Mouse (Mus musculus) cerebellum, adult 11-12 months (tissue): ENCODE measurements around the gene Sel1l.

Experiments
- DNase-seq: peaks from one replicate; pipeline ENCODE4 v3.0.0; 2022

Sel1l gene

DNA sequence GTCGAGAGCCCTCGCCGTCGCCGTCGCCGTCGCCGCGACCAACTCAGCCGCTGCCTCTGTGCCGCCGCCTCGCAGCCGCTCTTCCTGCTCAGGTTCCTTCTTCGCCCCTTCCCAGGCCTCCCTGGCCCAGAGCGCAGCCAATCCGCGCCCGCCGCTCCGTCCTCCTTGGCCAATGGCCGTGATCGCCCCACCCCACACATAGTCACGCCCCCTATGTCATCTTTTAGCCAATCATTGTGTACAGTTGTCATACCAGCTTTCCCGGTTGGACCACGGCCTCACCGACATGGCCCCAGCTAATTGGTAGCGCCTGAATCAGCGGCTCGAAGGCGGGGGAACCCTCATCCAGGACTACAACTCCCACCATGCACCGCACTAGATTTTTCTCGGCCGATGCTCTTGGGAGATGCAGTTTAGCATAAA is at the start of gene Sel1l:
Gene Sel1l, minus strand, starts transcription at position 113 of the 423 bp plus-strand sequence.
- DNase-seq = peak; percentile 99

DNA sequence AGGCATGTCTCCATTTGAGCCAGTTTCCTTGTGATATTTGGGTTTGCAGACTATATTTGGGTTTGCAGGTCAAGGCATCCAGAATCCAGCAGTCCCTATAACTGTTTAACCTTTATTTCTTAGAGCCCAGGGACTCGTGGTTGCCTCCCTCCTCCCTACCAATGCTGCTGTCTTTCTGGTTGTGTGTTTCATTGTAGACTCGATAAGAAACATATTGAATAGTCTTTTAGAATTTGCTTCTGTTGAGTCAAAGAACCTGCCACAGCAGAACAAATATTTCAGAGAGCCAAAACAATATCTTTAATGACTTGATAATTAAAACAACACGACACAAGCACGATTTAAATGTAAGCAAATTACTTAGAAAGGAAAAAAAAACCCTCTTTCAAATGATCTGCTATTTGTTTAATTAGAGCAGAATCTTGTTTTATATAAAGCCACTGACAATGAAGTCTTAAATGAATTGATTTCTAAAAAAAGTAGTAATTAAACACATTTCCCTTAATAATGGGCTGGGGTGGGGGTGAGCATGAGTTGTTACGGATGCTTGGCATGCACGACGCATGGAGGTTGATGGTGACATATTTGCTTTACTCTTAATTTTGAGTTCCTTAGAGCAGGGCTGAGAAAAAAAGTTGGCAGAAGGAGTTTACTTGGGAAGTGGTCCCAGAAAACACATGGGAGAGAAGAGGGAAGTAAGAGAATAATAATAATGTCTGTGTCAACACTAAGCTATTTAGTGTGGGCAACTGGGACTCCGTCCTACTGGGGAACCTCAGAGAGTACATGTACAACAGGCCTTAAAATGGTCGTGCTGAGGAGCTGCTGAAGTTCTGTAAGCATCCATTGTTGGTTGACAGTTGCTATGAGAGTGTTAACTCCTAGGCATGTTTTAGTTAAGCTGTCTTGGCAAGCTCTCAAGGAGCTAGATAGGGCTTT is 43.9 kb upstream of the Sel1l start:
- no peak for DNase-seq

DNA sequence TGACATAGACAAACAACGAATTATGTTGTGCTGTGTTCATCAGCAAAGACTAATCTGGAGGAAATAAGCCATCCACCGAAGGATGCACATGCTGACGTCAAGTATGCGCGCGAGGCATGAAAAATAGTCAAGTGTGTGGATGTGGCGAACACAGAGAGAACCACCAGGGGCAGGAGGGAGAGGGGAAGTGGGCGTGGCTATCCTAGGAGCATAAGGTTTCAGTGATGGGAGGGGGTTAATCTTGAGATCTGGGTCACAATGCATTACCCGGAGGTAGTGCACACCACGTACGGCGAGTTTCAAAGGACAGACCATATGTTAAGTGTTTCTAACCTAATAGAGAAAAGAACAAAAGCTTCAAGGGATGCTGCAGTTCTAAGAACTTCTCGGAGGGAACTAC is 31.5 kb upstream of the Sel1l start:
- no peak for DNase-seq

DNA sequence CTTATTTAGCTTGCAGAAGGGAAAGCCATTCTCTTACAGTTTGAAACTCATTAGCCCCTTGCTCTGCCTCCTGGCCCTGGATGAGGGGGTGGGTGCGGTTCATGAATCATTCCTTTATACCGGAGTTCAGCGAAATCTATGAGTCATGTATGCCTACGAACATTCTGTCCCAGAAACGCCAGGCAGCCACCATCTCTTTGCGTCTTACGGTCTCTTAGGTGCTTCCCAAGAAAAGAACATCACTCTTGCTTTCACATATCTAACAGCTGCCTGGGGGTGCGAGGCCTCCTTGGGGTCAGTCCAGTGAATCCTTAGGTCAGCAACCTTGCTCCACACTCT is 29.9 kb upstream of the Sel1l start:
- DNase-seq = no peak

DNA sequence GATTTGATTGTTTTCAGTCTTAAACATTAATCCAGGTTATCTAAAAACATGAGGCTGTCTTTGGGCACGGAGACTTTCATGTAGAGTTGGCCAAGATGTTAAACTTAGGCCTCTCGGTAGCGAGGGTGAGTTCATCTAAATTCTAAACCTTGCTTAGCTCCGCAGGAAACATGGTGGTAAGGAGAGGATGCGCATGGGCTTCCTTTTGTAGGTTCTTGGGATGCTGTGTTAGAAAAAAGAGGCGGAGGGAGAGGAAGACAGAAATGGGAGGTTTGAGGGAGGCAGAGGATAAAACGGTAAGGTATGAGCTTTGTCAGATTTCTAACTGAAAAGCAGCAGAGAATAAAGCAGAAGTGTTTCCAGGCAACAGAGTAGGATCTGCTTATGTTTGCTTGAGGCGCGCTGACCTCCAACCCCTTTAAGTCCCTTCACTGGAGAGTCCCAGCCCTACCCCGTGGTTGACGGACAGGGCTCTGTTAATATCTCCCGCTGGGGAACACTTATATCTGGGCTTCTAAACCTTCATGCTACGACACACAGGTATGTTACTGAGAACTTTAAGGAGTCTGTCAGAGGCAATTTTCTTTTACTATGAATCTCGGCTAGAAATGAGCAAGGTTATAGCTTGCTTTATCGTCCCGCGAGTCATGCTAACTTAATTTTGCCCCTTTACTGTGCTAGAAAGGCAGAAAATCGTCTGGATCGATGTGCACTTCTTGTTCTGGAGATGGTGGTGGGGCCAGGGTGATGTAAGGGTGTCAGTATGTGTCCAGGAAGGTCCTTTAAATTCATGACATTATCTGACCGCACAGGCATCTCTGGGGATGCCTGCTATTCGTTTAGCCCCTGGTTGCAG is 29.3 kb upstream of the Sel1l start:
- DNase-seq = no peak

DNA sequence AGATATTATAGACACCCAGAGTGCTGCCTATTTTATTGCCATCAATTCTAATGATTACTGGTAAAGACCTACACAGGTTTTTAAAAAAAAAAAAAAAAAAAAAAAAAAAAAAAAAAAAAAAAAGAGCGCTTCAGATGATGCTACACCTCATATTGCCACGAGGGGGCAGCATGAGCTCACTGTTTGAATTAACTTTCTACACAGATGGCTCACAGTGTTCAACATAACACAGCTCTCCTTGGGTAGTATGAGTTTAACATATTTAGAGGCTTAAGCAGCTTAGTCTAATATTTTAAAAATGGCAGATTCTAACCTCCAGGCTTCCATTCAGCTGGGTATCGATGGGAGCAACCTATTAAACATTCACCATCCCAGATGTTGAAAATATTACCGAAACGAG is 28.7 kb upstream of the Sel1l start:
- DNase-seq = no peak

DNA sequence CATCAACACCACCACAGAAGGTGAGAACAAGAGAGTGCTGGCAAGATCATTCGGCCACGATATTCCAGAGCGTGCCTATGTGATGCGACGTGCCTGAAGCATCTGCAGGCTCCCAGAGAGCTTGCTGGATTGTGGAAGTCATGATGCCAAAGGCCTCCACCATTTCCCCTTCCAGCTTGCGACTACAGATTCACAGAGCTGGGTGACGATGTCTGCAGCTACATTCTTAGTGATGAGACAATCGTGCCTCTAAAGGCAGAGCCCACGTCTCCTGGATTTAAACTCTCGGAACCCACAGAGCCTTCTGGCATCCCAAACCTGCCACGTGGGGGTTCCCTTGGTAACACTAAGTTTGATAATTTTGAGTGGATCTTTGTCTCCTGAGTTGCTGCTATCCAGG is 21.7 kb upstream of the Sel1l start:
- no peak for DNase-seq

DNA sequence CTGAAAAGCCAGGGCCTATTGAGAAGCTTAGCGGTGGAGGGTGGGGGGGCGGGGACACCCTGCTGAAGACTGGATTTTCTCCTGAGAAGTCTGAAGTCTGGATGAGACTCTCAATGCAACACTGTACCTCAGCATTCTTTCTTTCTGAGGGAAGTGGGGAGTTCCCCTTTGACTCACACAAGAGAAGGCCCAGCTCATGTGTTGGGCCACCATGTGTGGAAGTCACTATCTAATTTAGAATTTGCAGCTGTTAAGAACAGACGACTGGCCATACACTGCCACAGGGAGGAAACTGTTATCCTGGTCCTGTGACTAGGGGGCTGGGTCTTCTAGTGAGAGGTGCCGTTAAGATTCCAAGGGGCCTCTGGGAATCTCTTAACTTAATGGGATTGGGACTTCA is 20.4 kb upstream of the Sel1l start:
- no peak for DNase-seq

DNA sequence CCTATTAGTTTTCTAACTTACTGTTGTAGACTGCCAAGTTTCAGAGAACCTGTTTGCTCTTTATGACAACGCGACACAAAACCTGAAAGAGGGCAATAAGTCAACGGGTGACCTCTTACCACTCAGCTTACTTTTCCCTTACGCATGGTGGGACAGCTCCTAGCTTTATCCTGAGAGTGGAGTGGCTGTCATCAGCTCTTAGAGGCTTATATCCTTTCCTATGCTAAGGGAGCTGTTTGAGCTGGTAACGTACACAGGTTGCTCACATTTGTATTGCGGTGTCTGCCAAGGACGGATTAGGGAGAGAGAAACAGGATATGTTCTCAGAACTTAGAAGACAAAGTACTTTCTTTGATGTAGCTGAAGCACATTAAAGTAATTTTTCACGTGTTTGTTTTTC is 5.4 kb upstream of the Sel1l start:
- DNase-seq = no peak

DNA sequence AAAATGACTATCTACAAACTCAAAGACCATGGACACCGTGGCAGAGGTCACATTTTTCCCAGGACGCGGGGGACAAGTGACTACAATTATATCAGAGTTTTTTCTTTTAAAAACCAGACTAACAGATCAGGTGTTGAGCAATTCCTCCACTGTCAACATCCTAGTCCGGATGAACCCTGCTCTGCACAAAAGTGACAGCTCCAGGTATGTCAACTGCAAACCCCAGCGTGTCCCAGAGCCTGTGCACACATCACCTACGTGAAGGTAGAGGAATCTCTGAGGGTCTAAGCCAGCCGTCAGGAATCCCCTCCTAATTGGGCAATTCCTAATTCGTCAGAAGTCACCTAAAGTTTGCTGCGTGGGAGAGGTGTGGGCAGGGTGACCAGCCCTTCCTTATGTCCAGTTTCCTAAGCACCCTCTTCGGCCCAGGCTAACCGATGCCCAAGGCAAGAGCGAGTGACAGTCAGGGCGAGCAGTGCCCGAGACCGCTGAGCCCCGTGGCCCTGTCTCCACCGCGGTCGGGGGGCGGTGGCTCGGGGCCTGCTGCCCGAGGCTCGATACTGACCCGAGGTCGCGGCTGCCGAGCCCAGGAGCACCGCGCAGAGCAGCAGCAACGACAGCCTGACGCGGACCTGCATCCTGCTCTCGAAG is 438 bp downstream of the Sel1l start:
- no peak for DNase-seq

DNA sequence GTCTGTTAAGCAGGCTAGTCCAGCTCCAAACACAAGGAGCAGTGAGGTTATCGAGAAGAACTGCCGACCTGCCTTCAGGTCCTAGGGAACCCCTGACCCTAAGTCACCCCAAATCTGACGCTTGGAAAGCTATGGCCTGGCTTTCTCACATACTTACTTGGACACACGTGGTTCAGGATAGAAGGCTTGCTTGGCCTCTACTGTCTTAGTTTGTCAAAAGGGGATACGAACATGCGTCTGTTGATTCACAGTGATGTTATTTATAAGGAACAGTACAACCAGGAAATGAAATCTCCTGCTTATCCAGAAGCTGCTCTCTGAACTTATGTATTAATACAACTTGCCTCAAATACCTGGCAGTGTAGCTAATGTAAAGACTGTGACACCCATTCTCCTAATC is 2.9 kb downstream of the Sel1l start:
- no peak for DNase-seq

DNA sequence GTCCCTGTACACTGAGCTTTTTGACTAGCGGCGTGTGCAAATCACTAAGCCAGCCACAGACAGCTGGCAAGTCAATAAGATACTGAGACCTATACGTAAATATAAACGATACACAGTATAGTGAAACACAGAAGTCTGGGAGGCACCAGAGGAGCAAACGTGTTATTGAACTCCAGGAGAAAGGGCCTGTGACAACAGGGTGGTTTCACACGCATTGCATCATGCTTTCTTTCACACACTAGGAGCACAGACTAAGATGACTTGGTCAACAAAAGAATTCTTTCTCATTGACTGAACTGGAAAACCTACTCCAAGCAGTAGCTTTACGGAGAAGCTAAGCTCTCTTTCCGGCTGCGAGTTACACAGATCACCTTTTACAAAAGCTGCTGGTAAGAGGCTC is 3.6 kb downstream of the Sel1l start:
- DNase-seq = no peak

DNA sequence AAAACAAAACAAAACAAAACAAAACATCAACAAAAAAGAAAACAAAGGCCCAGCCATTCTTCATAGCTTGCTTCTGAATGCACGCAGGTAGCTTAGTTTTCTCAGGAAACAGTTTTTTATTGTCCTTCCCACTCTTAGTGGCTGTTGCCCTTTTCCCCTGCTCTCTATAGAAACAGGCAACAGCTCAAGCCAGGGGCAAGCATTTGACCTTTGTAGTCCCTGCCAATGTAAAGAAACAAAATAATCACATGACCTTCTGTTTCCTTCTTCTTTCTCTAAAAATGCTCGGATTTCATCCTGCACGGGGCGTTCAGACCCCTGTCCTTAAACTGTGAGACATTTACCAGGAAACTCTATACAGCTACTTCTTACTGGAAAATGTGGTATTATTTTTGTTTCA is 4.4 kb downstream of the Sel1l start:
- DNase-seq = no peak

DNA sequence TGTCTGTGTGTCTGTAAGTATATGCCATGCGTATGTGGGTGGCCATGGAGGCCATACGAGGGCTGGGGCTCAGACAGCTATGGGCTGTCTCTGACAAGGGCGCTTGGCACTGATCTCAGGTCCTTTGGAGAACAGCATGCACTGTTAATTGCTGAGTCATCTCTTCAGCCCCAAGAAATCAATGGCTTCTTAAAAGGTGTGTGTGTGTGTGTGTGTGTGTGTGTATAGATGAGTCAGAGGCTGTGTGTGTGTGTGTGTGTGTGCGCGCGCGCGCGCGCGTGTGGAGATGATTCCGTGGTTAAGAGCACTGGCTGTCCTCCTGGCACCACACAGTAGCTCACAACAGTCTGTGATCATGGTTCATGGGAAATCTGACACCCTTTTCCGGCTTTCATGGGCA is 5.1 kb downstream of the Sel1l start:
- no peak for DNase-seq

DNA sequence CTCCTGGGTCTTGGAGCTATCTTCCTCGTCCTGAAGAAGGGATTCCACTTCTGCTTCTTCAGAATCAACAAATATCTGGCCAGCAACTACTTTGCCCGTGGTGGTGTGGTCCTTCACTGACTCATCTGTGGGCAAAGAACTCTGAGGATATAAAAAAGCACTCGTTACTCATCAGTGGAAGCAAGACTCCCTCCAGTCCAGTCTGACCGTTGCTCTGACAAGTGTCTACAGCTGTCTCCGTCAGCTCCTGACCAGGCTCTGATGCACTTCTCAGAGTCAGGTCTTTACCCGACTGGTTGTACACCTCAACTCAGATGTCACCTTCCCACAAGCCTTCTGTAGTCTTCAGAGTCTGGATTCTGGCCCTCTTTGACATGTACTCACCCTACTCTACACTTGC is 7.2 kb downstream of the Sel1l start:
- no peak for DNase-seq

DNA sequence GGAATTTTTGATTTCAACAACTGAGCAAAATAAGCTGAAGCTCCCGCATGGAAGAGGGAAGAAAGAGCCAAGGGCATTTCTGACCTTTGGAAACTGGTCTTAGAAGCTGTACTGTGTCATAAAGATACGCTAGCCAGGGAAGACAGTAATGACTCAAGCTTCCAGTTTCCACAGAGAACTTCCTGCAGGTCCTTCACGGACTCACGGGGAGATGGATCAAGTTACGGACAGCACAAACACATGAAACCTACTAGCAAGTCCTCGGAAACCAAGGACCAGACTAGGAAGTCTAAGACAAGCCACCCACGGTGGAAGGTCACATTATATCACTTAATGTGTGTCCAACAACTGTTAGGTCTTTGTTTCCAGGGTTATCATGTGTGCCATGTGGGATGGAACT is 10.7 kb downstream of the Sel1l start:
- no peak for DNase-seq

DNA sequence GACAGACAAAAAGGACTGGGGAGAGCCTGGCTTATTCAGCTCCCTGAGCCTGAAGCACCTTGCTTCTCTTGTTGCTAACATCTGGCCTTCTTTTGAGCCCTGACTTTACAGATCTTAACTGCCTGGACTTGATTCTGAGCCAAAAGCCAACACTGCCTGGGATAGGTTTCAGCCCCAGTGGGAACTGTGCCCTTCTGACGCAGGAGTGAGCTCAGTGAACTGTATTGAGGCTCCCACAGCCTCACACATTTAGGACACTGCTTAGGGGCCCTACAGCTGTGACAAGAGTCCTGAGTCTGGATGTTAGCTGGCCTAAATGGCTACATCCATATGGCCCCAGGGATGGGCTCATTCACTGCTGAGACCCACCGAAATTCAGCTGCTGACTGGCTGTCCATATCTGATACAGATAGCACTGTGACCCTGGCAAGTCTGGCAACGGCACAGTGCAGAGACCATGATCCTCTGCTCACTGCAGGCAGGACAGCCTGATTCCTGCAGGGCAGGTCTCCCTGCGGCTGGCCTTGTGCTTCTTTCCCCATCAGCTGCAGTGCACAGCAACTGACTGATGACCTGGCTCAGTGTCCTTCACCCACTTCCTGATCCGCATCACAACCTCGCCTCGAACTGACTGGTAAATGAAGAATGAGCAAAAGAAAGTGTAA is 11.4 kb downstream of the Sel1l start:
- no peak for DNase-seq

DNA sequence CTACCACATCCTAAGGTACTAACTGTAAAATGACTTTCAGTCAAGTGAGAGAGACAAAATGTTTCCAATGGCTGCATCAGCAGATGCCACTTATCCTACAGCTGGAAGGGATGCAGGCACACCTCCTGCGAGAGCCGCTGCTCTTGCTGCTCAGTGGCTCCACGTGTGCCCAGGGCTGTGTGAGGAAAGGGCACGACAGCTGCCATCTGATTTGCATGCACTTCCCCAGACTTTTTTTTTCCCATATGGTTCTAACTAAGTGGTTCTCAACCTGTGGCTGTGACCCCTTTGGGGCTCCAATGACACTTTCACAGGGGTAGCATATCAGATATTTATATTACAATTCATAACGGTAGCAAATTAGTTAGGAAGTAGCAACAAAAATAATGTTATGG is 15.0 kb downstream of the Sel1l start:
- DNase-seq = no peak

DNA sequence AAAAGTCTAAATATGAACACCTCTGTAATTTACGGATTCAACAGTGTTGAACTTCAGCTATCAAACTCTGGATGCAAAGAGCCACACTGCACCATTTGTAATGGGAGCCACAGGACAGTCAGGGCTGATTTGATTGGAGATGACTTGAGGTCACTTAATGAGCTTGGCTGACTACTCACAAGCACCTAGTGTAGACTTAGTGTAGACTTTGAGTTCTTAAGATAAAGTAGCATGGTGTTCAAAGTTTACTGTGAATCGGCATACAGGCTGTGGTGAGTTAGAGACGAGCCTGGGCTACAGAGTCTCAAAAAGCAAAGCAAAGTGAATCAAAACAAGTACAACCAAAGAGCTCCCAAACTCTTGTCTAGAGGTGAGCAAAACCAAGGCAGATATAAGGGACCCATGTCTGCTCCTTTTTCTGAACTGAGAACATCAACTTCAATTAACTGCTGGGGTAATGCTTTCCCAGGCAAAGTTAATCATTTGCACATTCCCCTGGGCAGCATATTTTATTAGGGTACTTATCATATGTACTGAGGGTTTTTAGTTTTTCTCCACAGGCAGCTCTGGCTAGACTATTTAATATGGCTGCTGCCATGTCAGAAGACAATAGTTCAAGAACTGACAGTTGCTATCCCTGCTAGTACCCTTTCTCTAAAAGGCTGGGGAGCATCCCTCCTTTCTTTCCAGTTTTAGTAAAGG is 15.6 kb downstream of the Sel1l start:
- no peak for DNase-seq

DNA sequence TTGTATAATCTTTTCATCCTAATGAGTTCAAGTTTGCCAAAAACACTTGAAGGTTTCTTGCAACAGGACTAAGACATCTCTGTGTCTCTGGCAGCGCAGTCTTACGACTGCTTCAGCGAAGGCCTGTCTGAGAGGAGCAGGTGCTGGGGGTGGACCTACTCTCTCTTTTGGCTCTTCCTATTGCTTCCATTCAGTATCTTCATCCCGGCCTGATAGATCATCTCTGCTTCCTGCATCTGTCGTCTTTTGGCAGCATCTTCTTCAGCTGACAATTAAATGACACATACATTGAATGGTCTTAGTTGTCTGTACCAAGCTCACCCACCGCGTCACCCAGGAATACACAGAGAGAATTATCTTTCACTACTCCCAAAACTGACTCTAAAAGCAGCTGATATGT is 17.5 kb downstream of the Sel1l start:
- no peak for DNase-seq

DNA sequence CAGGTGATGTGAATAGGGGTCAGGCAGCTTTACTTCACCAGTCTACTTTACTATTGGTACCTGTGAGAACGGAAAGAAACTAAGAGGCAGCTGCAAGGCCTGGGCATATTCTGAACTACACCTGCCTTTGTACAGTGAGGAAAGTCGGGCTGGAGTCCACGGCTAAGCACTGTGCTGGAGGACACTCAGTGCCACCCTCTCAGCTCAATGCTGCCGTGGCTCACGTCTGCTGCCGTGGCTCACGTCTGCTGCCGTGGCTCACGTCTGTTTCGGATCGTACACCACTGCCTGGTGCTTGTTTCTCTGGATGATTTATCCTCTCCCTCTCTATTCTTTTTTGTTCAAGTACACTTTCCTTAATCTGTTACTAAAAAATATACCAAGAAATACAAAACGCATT is 28.5 kb downstream of the Sel1l start:
- no peak for DNase-seq

DNA sequence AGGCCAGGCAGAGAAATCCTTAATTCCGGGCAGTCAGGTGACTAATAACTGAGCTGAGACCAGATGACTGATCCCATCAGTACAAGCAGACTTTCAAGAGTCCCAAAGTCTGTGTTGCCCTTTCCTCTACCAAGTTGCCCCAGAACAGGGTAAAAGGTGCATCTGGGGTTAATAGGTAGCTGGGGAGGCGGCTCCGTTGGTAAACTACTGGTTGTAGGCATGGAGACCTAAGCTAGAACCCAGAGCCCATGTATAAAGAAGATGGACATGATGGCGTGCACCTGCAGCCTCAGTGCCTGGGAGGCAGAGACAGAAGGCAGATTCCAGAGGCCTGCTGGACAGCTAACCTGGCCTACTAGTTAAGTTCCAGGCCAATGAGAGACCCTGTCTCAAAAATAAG is 30.2 kb downstream of the Sel1l start:
- no peak for DNase-seq

DNA sequence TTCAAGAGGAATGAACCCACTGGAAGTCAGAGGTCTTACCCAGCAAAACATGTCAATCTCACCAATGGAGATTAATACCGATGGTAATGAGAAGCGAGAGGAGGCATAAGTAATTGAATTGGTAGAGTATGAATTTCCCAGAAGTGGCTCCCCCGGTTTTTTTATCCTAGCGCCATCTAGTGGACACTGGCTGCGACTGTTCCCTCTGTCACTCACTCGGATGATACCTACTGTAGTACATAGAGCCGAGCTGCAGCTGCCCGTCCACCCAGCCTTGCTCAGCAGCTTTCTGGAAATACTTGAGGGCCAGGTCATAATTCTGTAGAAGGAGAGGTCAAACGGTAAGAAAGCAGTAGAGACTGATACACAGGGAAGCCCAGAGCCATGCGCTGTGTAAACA is 33.0 kb downstream of the Sel1l start:
- peak; percentile 19 for DNase-seq
